Mouse (Mus musculus): ENCODE results near the gene Gnb3.
A peak's percentile ranks its signal among the peaks of the same experiment; 100 is the strongest.
"Not testable (repeated sequence)": the region's sequence is repeated elsewhere in the genome, so short reads cannot be mapped to it uniquely, and the experiment has no call there.

The Gnb3 gene

DNA sequence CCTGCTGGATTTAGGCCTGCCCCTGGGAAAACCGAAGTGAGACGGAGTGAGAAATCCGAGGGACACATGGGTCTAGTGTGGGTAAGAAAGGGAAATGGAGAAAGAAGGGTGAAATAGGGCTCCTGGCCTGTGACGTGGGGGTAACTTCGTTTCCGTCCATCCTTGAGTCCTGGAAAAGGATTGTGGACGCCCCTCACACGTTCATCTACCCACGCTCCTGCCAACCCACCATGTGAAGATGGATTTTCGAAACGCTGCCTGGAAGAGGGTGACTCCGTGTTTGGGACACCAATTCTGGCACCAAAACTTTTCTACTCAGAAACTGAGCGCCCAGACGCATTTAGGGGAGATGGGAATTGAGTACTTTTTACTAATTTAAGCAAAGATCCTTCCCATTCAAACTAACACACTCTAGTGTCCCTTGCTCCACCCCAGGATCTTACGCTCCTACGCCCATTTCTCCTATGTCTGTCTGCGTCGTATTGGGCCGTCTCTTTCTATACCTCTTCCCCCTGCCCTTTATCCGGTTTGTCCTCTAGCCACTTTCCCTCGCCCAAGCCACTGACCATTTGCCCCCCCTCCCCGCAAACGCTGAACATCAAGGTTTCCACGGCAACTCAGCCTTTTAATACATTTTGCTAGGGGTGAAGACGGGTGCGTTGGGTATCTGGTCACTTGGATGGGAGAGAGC is 17.9 kb upstream of the Gnb3 start:
- DNase-seq (ENCODE audit: low spot score): no peak

DNA sequence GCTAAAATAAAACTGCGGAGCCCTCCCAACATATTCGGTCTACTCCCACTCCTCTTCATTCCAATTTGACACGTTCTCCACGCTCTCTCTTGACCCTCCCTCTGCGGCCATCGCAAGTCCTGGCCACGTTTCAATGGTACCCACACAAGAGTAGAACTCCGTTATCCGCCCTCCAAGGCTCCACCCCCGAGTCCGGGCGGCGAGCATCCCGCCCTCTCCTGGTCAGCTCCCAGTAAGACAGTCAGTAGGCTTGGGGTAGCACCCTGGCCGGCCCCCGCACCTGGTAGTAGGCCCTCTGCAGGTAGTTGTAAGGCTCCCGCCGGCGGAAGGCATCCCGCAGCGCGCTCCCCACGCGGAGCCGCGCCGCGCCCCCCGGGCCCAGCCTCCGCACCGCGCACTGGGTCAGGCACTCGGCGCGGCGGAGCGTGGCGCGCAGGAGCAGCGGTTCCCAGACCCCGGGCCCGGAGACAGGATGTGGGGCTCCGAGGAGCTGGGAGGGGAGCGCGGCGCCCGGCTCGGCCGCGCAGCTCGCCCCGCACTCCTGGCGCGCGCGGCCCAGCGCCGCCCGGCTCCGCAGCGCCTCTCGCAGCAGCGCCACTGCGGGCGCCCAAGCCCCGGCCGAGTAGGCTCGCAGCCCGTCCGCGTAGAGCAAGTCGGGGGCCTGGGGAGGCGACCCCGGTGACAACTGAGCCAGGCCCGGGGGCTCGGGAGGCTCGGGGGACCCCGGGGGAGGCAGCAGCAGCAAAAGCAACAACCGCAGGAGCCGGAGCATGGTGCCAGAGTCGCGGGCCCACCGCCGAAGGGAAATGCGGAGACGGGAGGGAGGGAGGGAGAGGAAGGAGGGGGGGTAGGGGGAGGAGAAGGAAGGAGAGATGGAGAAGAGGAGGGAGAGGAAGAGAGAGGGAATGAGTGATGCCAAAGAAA is 17.1 kb upstream of the Gnb3 start, which contains the start of gene P3h3:
Gene P3h3, minus strand, starts transcription at position 837 of the 924 bp plus-strand sequence.
- DNase-seq (ENCODE audit: low spot score): peak; percentile 70

GRCm38 (mm10) chr6:124856321-124856720 is 16.2 kb upstream of the Gnb3 start:
- DNase-seq (ENCODE audit: low spot score): no peak

DNA sequence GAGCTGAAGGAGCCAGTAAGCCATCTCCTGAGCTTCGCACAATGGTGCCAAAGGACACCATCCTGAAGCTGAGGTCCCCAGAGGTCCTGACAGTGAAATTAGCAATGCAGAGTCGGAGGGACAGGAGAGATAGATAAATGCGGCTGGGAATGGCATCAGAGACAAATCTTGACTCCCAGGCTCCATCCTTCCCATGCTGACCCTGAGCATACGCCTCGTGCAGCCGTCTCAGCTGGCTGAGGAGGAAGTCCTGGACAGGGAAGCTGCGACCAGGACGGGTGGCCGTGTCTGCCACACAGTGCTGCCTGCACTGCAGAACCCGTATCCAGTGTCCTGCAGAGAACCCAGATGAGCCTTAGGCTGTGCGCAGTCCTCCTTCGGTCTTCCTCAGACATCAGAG is 14.6 kb upstream of the Gnb3 start:
- no peak for DNase-seq (ENCODE audit: low spot score)

- no peak for DNase-seq (ENCODE audit: low spot score)
Observed at GRCm38 (mm10) chr6:124850535-124850934, 10.5 kb upstream of the Gnb3 start.

- peak; percentile 76 for DNase-seq (ENCODE audit: low spot score)
Observed at GRCm38 (mm10) chr6:124847305-124847704, 7.2 kb upstream of the Gnb3 start.

DNA sequence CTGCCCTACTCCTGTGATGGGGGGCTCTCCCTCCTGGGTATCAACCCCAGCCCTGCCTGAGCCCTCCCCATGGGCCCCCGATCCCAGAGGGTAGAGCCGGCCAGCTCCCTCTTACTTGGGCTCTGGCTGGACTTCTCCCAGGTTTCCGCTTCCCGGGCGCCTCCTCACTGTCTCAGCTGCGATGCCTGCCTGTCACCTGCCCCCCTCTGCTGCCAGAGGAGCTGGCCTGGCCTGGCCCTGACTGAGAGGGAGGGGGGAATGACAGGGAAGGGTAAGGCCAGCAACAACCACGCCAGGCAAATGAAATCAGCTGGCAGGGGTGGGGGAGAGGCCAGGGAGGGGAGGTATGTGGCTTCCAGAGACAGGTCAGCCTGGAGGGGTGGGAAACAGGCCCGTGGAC is 270 bp downstream of the Gnb3 start:
- no peak for DNase-seq (ENCODE audit: low spot score)

DNA sequence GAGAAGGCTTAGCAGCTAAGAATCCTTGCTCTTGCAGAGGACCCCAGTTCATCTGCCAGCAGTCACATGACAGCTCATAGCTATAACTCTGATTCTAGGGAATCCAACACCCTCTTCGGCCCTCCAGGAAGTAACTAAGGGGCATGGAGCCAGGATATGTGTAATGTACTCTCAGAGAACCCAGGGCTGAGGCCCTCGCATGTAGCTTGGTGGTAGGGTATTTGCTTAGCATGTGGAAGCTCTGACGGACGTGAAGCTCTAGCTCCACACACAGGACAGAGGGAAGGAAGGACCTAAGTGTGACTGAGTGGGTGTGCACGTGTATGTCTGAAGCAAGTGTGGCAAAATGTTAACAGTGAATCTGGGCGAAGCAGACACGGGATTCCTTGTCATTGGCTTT is 3.7 kb downstream of the Gnb3 start:
- no peak for DNase-seq (ENCODE audit: low spot score)

GRCm38 (mm10) chr6:124835531-124835930 is 4.5 kb downstream of the Gnb3 start:
- DNase-seq (ENCODE audit: low spot score): no peak

DNA sequence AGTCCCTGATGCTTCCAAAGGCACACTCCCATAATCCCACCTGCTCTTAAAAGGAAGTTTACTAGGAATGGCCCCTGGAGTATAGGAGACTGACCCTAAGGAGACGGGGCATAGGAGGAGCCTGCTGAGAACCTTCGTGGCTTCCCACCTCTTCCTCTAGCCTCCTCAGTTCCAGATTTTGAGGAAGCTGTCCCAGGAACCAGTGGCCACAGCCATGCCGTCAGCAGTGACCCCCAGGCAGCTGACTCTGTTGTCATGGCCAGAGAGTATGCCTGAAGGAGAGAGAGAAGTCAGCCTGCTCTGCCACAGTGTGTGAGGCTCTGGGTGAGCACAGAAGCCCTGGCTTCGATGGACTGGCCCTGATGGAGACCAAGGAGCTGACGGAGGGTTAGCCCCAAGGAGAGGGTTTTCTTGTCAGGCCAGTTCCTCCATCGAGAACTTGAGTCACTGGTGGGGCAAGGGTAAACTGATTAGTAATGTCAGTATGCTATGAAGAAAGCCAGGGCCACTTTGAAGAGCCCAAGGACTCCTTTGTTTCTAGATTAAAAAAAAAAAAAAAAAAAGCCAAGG is 5.5 kb downstream of the Gnb3 start:
- DNase-seq (ENCODE audit: low spot score): no peak

GRCm38 (mm10) chr6:124831649-124832048 is 8.4 kb downstream of the Gnb3 start:
- no peak for DNase-seq (ENCODE audit: low spot score)

DNA sequence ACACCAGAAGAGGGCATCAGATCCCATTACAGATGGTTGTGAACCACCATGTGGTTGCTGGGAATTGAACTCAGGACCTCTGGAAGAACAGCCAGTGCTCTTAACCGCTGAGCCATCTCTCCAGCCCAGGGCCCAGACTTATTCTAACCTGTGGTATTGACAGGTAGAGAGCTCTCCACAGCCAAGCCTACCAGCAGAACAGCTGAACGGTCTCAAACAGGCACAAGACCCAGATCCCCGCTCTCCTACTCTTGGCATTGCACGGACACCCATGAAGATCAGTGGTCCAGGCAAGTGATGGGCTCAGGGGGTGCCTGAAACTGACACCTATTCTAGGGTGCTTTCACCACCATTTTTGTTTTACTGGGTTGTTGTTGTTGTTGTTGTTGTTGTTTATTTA is 8.9 kb downstream of the Gnb3 start:
- DNase-seq (ENCODE audit: low spot score): not testable (repeated sequence)

GRCm38 (mm10) chr6:124829799-124830700 is 10.0 kb downstream of the Gnb3 start:
- peak; percentile 93 for DNase-seq (ENCODE audit: low spot score)

GRCm38 (mm10) chr6:124828868-124829798 is 10.9 kb downstream of the Gnb3 start, which contains the start of the genes Usp5 and Cdca3:
Gene Usp5 (minus strand): TSS chr6:124829484.
Gene Cdca3 (plus strand): TSS chr6:124829547.
- peak; percentile 100 for DNase-seq (ENCODE audit: low spot score)

- no peak for DNase-seq (ENCODE audit: low spot score)
Observed at GRCm38 (mm10) chr6:124828101-124828592, 11.9 kb downstream of the Gnb3 start.

- no peak for DNase-seq (ENCODE audit: low spot score)
Observed at GRCm38 (mm10) chr6:124822049-124822448, 18.0 kb downstream of the Gnb3 start.

- no peak for DNase-seq (ENCODE audit: low spot score)
Observed at GRCm38 (mm10) chr6:124820891-124821290, 19.2 kb downstream of the Gnb3 start.

- no peak for DNase-seq (ENCODE audit: low spot score)
Observed at GRCm38 (mm10) chr6:124817971-124818370, 22.1 kb downstream of the Gnb3 start.

- no peak for DNase-seq (ENCODE audit: low spot score)
Observed at GRCm38 (mm10) chr6:124817563-124817962, 22.5 kb downstream of the Gnb3 start.

DNA sequence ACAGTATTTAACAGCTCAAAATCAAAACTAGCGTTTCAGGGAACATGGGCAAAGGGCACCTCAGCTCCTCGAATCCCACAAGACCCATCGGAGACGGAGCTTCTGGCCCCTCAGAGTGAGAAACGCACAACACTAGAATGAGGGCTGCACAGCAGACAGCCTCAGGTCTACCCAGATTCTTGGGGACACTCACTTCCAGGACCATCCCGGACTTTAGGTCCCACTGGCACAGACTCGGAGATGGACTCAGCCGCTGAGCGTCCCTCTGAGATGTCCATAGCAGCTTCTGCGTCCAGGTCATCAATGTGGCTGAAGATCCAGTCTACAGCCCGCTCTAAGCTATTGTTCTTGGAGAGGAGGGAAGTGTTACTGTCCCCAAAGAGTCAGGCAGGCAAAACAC is 22.9 kb downstream of the Gnb3 start:
- no peak for DNase-seq (ENCODE audit: low spot score)
